Mouse (Mus musculus) liver, embryonic 14.5 days (tissue): ENCODE measurements around the gene Cckar.

Experiments
- CTCF ChIP-seq: IDR thresholded peaks from 2 replicates; pipeline ENCODE4 v1.5.1; 2016; ENCODE audit warnings: antibody characterized with exemption, low read depth, control low read depth
- EP300 ChIP-seq: IDR thresholded peaks from 2 replicates; pipeline ENCODE4 v1.6.1; 2016; ENCODE audit warnings: antibody characterized with exemption, low read depth

GRCm38 (mm10) chr5:53702686-53703085 lies 4.8 kb downstream of the Cckar start:
- no peak for TF ChIP-seq EP300
- TF ChIP-seq CTCF = no peak
